Mouse (Mus musculus): ENCODE measurements around the gene Txnl4b. TPM values are rescaled to one million over a fixed set of nuclear protein-coding genes. Genes with fewer than 3 reads are reported as not detected.

Gene Txnl4b
- polyA plus RNA-seq, 1 experiment from 2014 or later: 14.8 TPM

GRCm38 (mm10) chr8:109564766-109565165, 926 bp upstream of the Txnl4b start:
- no peak for ATAC-seq
- no peak for DNase-seq (ENCODE audit: low read depth, low spot score)
- in situ Hi-C loops (cut with MboI; ENCODE audit: low pct_unique_long_range_greater_than_20kb): no loop called here
- ChIA-PET POLR2A (no interaction called here), CTCF (no interaction called here)
- no peak for TF ChIP-seq CTCF (IDR thresholded peaks at IDR 0.05)
- H3K27me3 ChIP-seq: no peaks in the 10 kb centered on the region

- POLR2A ChIA-PET: no interaction called here
- in situ Hi-C loops (cut with MboI; ENCODE audit: low pct_unique_long_range_greater_than_20kb): no loop called here
Observed at GRCm38 (mm10) chr8:109571139-109571538, 5.4 kb downstream of the Txnl4b start.

GRCm38 (mm10) chr8:109576311-109576710, 10.6 kb downstream of the Txnl4b start:
- TF ChIP-seq CTCF (IDR thresholded peaks at IDR 0.05): no peak
- DNase-seq (ENCODE audit: low read depth, low spot score) (no peak), ATAC-seq (no peak)
- in situ Hi-C loops (cut with MboI; ENCODE audit: low pct_unique_long_range_greater_than_20kb): no loop called here
- H3K27me3 ChIP-seq: no peaks in the 10 kb centered on the region
- ChIA-PET CTCF (no interaction called here), POLR2A (no interaction called here)

More at GRCm38 (mm10) chr8:109571139-109571538, 5.4 kb downstream of the Txnl4b start:
- CTCF ChIA-PET: interaction anchor here (1.5 kb wide), 1 partner anchor 25 kb away, joined by 4 read pairs; no protein-coding TSS in a partner anchor
- H3K27me3 ChIP-seq: no peaks in the 10 kb centered on the region
- TF ChIP-seq CTCF (IDR thresholded peaks at IDR 0.05): no peak
- ATAC-seq (no peak), DNase-seq (ENCODE audit: low read depth, low spot score) (no peak)

DNA sequence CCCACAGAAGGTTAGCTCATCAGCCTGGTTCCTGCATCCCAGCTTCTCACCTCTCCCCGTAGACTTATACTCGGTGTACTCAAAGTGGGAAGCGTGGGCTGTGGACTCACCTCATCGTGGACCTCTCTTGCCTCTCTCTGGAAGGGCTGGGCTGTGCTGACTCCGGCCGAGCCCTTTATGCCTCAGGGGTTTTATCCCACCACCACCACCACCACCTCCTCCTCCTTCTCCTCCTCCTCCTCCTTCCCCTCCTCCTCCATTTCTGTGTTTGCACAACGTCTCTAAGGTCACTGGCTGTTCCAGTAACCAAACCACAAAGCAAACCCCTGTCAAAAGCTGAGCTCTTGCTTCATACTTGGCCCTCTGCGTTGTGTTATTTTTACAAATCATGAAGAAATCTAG, 13.2 kb downstream of the Txnl4b start, which contains the start of gene Hp:
TSS of gene Hp (minus strand) at position 273 of the 402 bp plus-strand sequence.
- in situ Hi-C loops (cut with MboI; ENCODE audit: low pct_unique_long_range_greater_than_20kb): no loop called here
- CTCF ChIA-PET: no interaction called here

DNA sequence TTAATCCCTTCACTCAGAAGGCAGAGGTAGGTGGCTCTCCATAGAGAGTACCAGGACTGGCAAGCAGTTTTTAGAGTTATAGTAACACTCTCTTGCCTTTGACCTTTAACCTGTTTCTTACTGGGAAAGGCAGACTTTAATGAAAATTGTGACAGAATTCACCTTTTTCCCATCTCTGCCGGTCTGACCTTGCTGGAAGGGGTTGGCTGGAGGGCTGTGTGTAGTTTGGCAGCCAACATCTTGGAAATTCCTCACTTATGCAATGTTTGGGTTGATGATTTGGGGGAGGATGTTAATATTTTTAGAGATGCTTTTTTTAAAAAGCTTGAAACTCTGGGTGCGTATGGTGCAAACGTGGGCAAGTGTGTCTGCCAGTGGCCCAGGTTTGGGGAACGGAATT, 18.6 kb downstream of the Txnl4b start:
- ATAC-seq: no peak
- in situ Hi-C loops (cut with MboI; ENCODE audit: low pct_unique_long_range_greater_than_20kb): no loop called here
- TF ChIP-seq CTCF (IDR thresholded peaks at IDR 0.05): no peak
- H3K27me3 ChIP-seq: no peaks in the 10 kb centered on the region
- no peak for DNase-seq (ENCODE audit: low read depth, low spot score)
- CTCF ChIA-PET: no interaction called here
- POLR2A ChIA-PET: no interaction called here

More for the DNA sequence above, 13.2 kb downstream of the Txnl4b start, which contains the start of gene Hp:
- ATAC-seq: no peak
- POLR2A ChIA-PET: no interaction called here
- H3K27me3 ChIP-seq: no peaks in the 10 kb centered on the region
- no peak for DNase-seq (ENCODE audit: low read depth, low spot score)
- TF ChIP-seq CTCF (IDR thresholded peaks at IDR 0.05): no peak

DNA sequence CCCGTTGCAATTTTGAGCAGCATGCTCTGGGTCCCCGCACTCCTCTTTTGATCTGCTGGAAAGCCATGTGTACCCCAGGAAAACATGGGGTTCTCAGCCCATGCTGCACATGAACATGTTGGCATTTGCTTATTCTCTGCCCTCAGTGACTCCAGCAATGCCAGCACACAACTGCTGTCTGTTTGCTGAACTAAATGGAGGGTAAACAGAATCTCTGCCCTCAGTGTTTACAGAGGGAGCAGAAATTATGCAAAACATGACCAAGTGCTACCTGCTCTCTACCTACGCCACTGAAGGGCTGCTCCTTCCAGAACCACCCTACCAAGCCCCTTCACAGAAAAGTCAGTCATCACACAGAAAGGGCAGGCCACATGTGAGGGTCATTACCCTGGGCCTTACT, 19.1 kb downstream of the Txnl4b start:
- ATAC-seq: no peak
- no peaks in the 10 kb centered on the region for H3K27me3 ChIP-seq
- ChIA-PET POLR2A (no interaction called here), CTCF (no interaction called here)
- no peak for DNase-seq (ENCODE audit: low read depth, low spot score)
- in situ Hi-C loops (cut with MboI; ENCODE audit: low pct_unique_long_range_greater_than_20kb): no loop called here
- no peak for TF ChIP-seq CTCF (IDR thresholded peaks at IDR 0.05)

- DNase-seq (ENCODE audit: low read depth, low spot score) (no peak), ATAC-seq (no peak)
- ChIA-PET CTCF (no interaction called here), POLR2A (no interaction called here)
- H3K27me3 ChIP-seq: no peaks in the 10 kb centered on the region
- no peak for TF ChIP-seq CTCF (IDR thresholded peaks at IDR 0.05)
- in situ Hi-C loops (cut with MboI; ENCODE audit: low pct_unique_long_range_greater_than_20kb): no loop called here
Observed at GRCm38 (mm10) chr8:109585652-109586051, 20.0 kb downstream of the Txnl4b start.

DNA sequence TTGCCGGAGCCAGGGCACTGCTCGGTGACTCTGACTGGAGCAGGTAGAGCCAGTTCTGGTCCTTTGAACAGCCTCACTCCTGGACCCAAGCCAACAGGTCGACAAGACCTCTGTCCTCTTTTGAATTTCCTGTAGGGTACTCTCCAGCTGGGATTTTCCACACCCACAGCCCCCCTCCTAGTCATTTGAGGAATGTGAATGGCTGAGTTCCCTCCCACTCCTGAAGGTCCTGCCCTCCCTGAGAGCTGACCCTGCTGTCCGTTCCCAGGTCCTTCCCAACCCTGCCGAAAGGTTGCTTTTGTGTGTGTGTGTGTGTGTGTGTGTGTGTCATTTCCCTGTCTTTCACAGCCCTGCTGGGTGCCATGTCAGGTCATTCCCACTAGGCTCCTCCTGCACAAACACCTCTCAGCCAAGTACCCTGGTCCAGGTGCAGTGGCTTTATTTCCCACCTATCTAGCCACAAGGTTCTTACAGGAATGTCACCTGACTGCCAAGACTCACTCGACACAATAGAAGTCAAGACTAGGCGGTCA, 21.3 kb downstream of the Txnl4b start:
- CTCF ChIA-PET: interaction anchor here (0.8 to 1.7 kb wide), 3 partner anchors 9 to 20 kb away, joined by 3 read pairs; no protein-coding TSS in a partner anchor
- DNase-seq (ENCODE audit: low read depth, low spot score) (no peak), ATAC-seq (no peak)
- no peaks in the 10 kb centered on the region for H3K27me3 ChIP-seq
- no peak for TF ChIP-seq CTCF (IDR thresholded peaks at IDR 0.05)
- in situ Hi-C loops (cut with MboI; ENCODE audit: low pct_unique_long_range_greater_than_20kb): no loop called here
- POLR2A ChIA-PET: no interaction called here

DNA sequence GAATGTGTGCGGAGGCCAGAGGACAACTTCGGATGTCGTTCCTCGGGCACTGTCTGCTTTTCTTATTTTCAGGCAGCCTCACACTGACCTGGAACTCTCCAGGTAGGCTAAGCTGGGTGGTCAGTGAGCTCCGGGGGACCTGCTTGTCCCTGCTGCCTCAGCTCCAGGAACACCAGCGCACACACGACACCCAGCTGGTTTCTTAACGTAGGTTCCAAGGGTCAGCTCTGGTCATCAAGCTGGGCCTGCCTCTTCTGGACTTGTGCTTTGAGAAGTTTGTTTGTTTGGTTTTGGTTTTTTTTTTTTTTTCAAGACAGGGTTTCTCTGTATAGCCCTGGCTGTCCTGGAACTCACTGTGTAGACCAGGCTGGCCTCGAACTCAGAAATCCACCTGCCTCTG, 25.2 kb downstream of the Txnl4b start:
- ATAC-seq: no peak
- DNase-seq (ENCODE audit: low read depth, low spot score): no peak
- ChIA-PET CTCF (interaction anchor here (1.0 kb wide), 1 partner anchor 16 kb away, joined by 3 read pairs; no protein-coding TSS in a partner anchor), POLR2A (no interaction called here)
- H3K27me3 ChIP-seq: no peaks in the 10 kb centered on the region
- no peak for TF ChIP-seq CTCF (IDR thresholded peaks at IDR 0.05)
- in situ Hi-C loops (cut with MboI; ENCODE audit: low pct_unique_long_range_greater_than_20kb): no loop called here

GRCm38 (mm10) chr8:109591367-109591766, 25.7 kb downstream of the Txnl4b start:
- H3K27me3 ChIP-seq: no peaks in the 10 kb centered on the region
- ChIA-PET POLR2A (no interaction called here), CTCF (interaction anchor here (1.0 kb wide), 1 partner anchor 15 kb away, joined by 3 read pairs; no protein-coding TSS in a partner anchor)
- TF ChIP-seq CTCF (IDR thresholded peaks at IDR 0.05): no peak
- ATAC-seq: no peak
- in situ Hi-C loops (cut with MboI; ENCODE audit: low pct_unique_long_range_greater_than_20kb): no loop called here
- DNase-seq (ENCODE audit: low read depth, low spot score): no peak

- no peak for DNase-seq (ENCODE audit: low read depth, low spot score)
- ATAC-seq: no peak
- H3K27me3 ChIP-seq: no peaks in the 10 kb centered on the region
- TF ChIP-seq CTCF (IDR thresholded peaks at IDR 0.05): no peak
- POLR2A ChIA-PET: no interaction called here
- CTCF ChIA-PET: interaction anchor here (2.5 kb wide), 1 partner anchor 15 kb away, joined by 10 read pairs; no protein-coding TSS in a partner anchor
- in situ Hi-C loops (cut with MboI; ENCODE audit: low pct_unique_long_range_greater_than_20kb): no loop called here
Observed at GRCm38 (mm10) chr8:109592164-109592563, 26.5 kb downstream of the Txnl4b start.
